8 mouse cellular contexts compared by ENCODE assay signal in the genomic region with DNA sequence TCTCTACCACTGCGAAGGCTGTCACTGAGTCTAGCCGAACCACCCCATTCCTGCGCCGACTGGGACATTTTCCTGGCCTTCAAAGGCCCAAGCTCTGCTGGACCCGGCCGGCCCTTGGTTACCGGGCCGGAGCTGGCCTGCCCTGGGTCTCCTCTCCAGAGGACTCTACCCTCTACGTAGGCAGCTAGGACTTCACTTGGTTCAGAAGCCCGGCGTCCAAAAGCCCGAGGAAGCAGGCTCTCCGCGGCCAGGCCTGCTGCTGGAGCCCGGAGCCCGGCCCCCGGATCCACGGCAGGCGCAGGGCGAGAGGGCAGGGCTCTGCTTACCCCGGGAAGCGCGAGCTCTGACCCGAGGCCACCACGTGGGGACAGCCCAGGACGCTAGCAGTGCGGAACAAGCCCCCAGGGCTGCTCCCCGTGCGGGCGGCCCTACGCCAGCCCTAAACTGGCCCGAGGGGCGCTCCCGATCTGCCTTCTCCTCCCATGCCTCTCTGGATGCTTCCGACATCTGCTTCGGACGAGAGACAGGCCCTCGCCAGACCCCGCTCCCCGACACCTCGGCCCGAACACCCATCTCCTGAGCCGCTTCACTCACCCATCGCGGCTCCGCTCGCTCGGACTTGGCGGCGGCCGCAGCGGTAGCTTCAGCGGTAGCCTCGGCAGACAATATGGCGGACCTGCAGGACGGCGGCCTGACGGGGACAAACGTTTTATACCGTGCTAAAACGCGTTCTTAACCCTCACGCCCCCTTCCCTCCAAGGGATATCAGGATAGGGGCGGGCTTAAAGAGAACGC. TPM values are rescaled to one million over a fixed set of nuclear protein-coding genes. Genes with fewer than 3 reads are reported as not detected.
DNase-seq lines count a peak whose midpoint lies in the region; ATAC-seq lines count a peak whose summit lies in the region.

A gene (minus strand): TSS at position 685 of the 795 bp plus-strand sequence.

- no peaks in the 10 kb centered on the region for H3K9me3 ChIP-seq in hindbrain, embryonic 15.5 days

- peak; percentile 96 for DNase-seq in R1 (ENCODE audit: low read depth, low spot score)
- DNase-seq in cerebellum, postnatal 25 days = peak; percentile 97
- DNase-seq in frontal cortex, postnatal 36 days (ENCODE audit: low spot score in 2 of 2) = peak; percentile 94 to 95
- DNase-seq in left cerebral cortex, adult 11 months (ENCODE audit: low spot score) = peak; percentile 78
- DNase-seq in lung, postnatal 4 days = peak; percentile 92 to 93
- DNase-seq in retina, postnatal 7 days (ENCODE audit: low read depth, low spot score) = peak; percentile 86
- peak; percentile 89 for DNase-seq in urinary bladder, adult 2 months (ENCODE audit: low spot score)

- ATAC-seq in hindbrain, embryonic 15.5 days (ENCODE audit: low FRiP score, low read depth) = peak; percentile 94

- WGBS in hindbrain, embryonic 15.5 days = under 1% methylated on average over 65 of the region's 65 CpGs

- H3K36me3 ChIP-seq in hindbrain, embryonic 15.5 days = peaks cover 16% of the 10 kb centered on the region

- no peaks in the 10 kb centered on the region for H3K27me3 ChIP-seq in hindbrain, embryonic 15.5 days

- H3K9ac ChIP-seq in hindbrain, embryonic 15.5 days = peak within 1 kb of the TSS; percentile 84

- H3K27ac ChIP-seq in hindbrain, embryonic 15.5 days (replicated peaks) = peak within 1 kb of the TSS; percentile 90

- peak within 1 kb of the TSS; percentile 75 for H3K4me2 ChIP-seq in hindbrain, embryonic 15.5 days

- H3K4me1 ChIP-seq in hindbrain, embryonic 15.5 days (replicated peaks) = peaks cover 20% of the 10 kb centered on the region

- peak within 1 kb of the TSS; percentile 82 for H3K4me3 ChIP-seq in hindbrain, embryonic 15.5 days

RNA-seq across cellular contexts. Expression of the gene that starts here (rescaled TPM):
- 17.4 and 19.1 TPM in 2 replicates for polyA plus RNA-seq in hindbrain, embryonic 15.5 days (2015; fragmentation: Nextera tagmentation; extraction: Ambion mirVana)
- polyA plus RNA-seq in urinary bladder, adult 2 months (2012; rRNA removed) = 35.8 and 37.8 TPM in 2 replicates

Comparison
In these comparisons a context has a peak if more than half of its experiments do, and no peak if none do; other contexts are left out.
1. Peak in every context shown above with its lines: DNase-seq, ATAC-seq, H3K4me3 ChIP-seq and H3K27ac ChIP-seq.